Mouse (Mus musculus) embryonic facial prominence, embryonic 15.5 days (tissue): ENCODE results near the gene Vmn2r21. TPM values are rescaled to one million over a fixed set of nuclear protein-coding genes. Genes with fewer than 3 reads are reported as not detected.
"Not testable (repeated sequence)": the region's sequence is repeated elsewhere in the genome, so short reads cannot be mapped to it uniquely, and the experiment has no call there.

ENCODE experiments used
- ATAC-seq: fragments of 200-750 bp; cut with Nextera tagmentation; 2 replicates; pipeline ENCODE4 v1.8.0; 2017; ENCODE audit warnings: low read depth, moderate TSS enrichment; ENCODE audit not compliant: insufficient number of reproducible peaks, low FRiP score, low TSS enrichment
- H3K27ac ChIP-seq: fragments of 300-500 bp; sonication (generic); replicated peaks from 2 replicates; pipeline ENCODE4 v1.5.1; 2015; ENCODE audit warnings: mild to moderate bottlenecking, inconsistent platforms
- H3K27me3 ChIP-seq: fragments of 300-500 bp; sonication (generic); 2 replicates; pipeline ENCODE4 v1.6.1; 2015; ENCODE audit warnings: inconsistent platforms
- H3K36me3 ChIP-seq: fragments of 300-500 bp; sonication (generic); 2 replicates; pipeline ENCODE4 v1.6.1; 2015; ENCODE audit warnings: mild to moderate bottlenecking, inconsistent platforms
- H3K4me1 ChIP-seq: fragments of 300-500 bp; sonication (generic); 2 replicates; pipeline ENCODE4 v1.6.1; 2015; ENCODE audit warnings: inconsistent platforms
- H3K4me2 ChIP-seq: fragments of 300-500 bp; sonication (generic); replicated peaks from 2 replicates; pipeline ENCODE4 v1.6.1; 2015; ENCODE audit warnings: mild to moderate bottlenecking, inconsistent platforms
- H3K4me3 ChIP-seq: fragments of 300-500 bp; sonication (generic); replicated peaks from 2 replicates; pipeline ENCODE4 v1.5.1; 2015; ENCODE audit warnings: mild to moderate bottlenecking, inconsistent platforms
- H3K9ac ChIP-seq: fragments of 300-500 bp; sonication (generic); 2 replicates; pipeline ENCODE4 v1.6.1; 2015; ENCODE audit warnings: inconsistent platforms
- H3K9me3 ChIP-seq: fragments of 300-500 bp; sonication (generic); replicated peaks from 2 replicates; pipeline ENCODE4 v1.6.1; 2016; ENCODE audit warnings: inconsistent platforms
- WGBS: fragments of 180-500 bp; shearing (Covaris S2); methylation state at CpG from one replicate; pipeline ENCODE4 v1.1.7; 2015; 5-methylcytosine and 5-hydroxymethylcytosine counted together
- polyA plus RNA-seq: library from polyadenylated mRNA; unstranded; fragments of >200 nt; fragmentation: Nextera tagmentation; extraction: Ambion mirVana; gene quantifications from 2 replicates; pipeline ENCODE4 v1.2.1, GENCODE M21; 2015

The Vmn2r21 gene
- polyA plus RNA-seq: 0.08 TPM in 1 of 2 replicates, not detected in the other

DNA sequence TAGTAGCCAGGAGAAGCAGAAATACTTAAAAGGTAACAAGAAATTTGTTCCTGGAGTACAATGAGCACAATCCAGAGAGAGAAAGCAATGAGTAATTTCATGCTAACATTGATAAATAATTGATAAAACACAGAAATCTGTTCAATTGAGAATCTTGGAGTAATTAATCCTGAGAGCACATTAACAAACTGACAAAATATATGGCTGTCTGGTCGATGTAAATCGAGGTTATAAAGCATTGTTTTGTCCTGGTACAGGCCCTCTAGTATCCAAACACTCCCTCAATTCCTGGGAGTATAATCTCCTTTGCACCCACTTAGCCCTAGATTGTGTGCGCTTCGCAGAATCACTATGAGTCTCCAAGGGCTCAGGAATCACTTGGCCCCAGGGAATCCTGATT is at the start of gene Vmn2r21:
Vmn2r21 (minus strand) TSS at position 101 of the 400 bp plus-strand sequence.
- H3K9ac ChIP-seq, H3K27ac ChIP-seq, H3K27me3 ChIP-seq, ATAC-seq, H3K4me2 ChIP-seq, H3K36me3 ChIP-seq, H3K9me3 ChIP-seq, H3K4me1 ChIP-seq, H3K4me3 ChIP-seq: not testable (repeated sequence)
- no CpG with 5 or more reads among the region's 4 CpGs for WGBS

DNA sequence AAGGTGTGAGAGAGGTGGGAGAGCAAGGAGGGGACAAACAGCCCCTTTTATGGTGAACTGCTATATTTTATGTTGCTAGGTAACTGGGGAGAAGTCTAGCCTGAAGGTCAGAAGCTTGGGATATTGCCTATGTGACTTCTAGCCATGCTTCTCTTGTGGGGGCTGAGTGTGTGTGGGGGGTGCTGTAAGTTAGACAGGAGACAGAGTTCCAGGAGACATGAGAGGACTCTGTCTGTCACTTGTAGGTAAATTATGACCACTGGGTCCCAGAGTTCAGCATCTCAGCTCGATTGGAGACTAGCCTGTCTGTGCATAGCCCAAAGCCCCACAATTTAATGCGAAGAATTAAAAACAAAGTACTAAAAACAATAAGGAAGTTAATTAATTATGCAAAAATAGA is 41.5 kb upstream of the Vmn2r21 start:
- not testable (repeated sequence) for H3K4me3 ChIP-seq, H3K4me2 ChIP-seq, H3K9me3 ChIP-seq, H3K36me3 ChIP-seq, H3K27ac ChIP-seq, H3K9ac ChIP-seq, ATAC-seq, H3K27me3 ChIP-seq, H3K4me1 ChIP-seq
- no CpG with 5 or more reads among the region's 2 CpGs for WGBS

DNA sequence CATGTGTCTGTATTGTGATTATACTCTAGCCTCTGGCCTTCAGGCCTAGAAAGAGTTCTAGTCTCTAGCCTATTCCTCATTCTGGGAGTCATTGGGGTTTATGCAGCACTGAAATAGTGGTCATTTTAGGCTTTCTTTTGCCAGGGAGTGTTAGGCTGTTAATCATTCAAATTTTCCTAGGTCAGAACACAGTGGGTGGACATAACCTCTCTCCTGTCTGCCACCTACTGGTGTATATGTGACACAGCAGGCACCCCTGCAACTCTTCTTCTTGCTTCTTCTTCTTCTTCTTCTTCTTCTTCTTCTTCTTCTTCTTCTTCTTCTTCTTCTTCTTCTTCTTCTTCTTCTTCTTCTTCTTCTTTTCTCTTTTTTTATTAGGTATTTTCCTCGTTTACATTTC is 6.5 kb upstream of the Vmn2r21 start:
- not testable (repeated sequence) for H3K9me3 ChIP-seq, H3K4me3 ChIP-seq, H3K4me1 ChIP-seq, H3K27ac ChIP-seq, H3K9ac ChIP-seq, H3K36me3 ChIP-seq, H3K27me3 ChIP-seq, ATAC-seq, H3K4me2 ChIP-seq
- no CpG with 5 or more reads among the region's 1 CpGs for WGBS

DNA sequence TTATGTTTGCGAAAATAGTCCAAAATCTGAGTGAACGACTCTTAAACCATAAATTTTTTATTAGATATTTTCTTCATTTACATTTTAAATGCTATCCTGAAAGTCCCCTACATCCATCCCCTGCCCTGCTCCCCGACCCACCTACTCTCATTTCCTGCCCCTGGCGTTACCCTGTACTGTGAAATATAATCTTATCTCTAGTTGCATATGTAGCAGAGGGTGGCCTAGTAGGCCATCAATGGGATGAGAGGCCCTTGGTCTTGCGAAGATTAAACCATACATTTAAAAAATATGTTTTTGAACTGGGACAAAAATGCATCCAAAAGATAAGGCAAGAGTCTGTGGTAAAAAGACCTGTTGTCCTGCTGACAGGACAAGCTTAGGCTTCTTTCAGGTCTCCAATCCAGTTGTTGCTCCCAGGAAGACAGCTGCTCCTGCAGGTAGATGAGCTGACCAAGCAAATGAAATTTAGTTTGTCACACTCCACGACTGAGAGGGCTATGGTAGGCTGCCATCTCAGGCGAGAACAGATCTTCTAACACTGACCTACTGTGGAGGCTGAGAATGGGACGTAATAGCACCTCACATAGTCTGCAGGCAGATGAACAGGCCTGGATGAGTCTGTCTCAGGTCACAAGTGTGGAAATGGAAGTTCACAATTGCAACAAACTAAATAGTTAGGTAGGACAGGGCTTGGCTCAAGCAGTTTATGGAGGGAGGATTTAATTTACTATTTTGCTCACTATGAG is 10.8 kb downstream of the Vmn2r21 start:
- not testable (repeated sequence) for ATAC-seq, H3K4me2 ChIP-seq, H3K4me1 ChIP-seq, H3K36me3 ChIP-seq, H3K27ac ChIP-seq, H3K9ac ChIP-seq, H3K9me3 ChIP-seq, H3K27me3 ChIP-seq, H3K4me3 ChIP-seq
- WGBS: no CpG with 5 or more reads among the region's 8 CpGs

GRCm38 (mm10) chr6:123473045-123473444 is 60.2 kb downstream of the Vmn2r21 start:
- H3K9me3 ChIP-seq, ATAC-seq: not testable (repeated sequence)
- no CpG with 5 or more reads among the region's 5 CpGs for WGBS

GRCm38 (mm10) chr6:123472458-123472987 is 60.7 kb downstream of the Vmn2r21 start:
- H3K9ac ChIP-seq, H3K4me1 ChIP-seq, H3K36me3 ChIP-seq, H3K27ac ChIP-seq, H3K27me3 ChIP-seq, H3K4me2 ChIP-seq, H3K4me3 ChIP-seq, H3K9me3 ChIP-seq, ATAC-seq: not testable (repeated sequence)
- no CpG with 5 or more reads among the region's 2 CpGs for WGBS

More at GRCm38 (mm10) chr6:123473045-123473444, 60.2 kb downstream of the Vmn2r21 start:
- not testable (repeated sequence) for H3K4me3 ChIP-seq, H3K27ac ChIP-seq, H3K27me3 ChIP-seq, H3K4me1 ChIP-seq, H3K9ac ChIP-seq, H3K36me3 ChIP-seq, H3K4me2 ChIP-seq

- no CpG with 5 or more reads among the region's 1 CpGs for WGBS
- H3K4me3 ChIP-seq, H3K9ac ChIP-seq, ATAC-seq, H3K9me3 ChIP-seq, H3K36me3 ChIP-seq, H3K4me2 ChIP-seq, H3K27ac ChIP-seq, H3K4me1 ChIP-seq, H3K27me3 ChIP-seq: not testable (repeated sequence)
Observed at GRCm38 (mm10) chr6:123468651-123469050, 64.6 kb downstream of the Vmn2r21 start.

Other genes with a start within 250 kb of the Vmn2r21 start
- 0.32 TPM in 1 of 2 replicates, not detected in the other for gene Clec4e, start 243.5 kb downstream of the Vmn2r21 start, polyA plus RNA-seq
- not detected in 2 replicates for gene Vmn2r19, start 225.1 kb downstream of the Vmn2r21 start, polyA plus RNA-seq
- not detected in 2 replicates for gene Vmn2r20, start 115.3 kb downstream of the Vmn2r21 start, polyA plus RNA-seq
- not detected in 2 replicates for gene Vmn2r22, start 117.3 kb upstream of the Vmn2r21 start, polyA plus RNA-seq
- not detected in 2 replicates for gene Vmn2r23, start 169.3 kb upstream of the Vmn2r21 start, polyA plus RNA-seq
- not detected in 2 replicates for gene Vmn2r24, start 245.5 kb upstream of the Vmn2r21 start, polyA plus RNA-seq